Mouse (Mus musculus) cerebellum, adult 2 months (tissue): Measurements from ENCODE around the gene Nkpd1.

Experiments
- CTCF ChIP-seq: fragments of 200-500 bp; IDR thresholded peaks from 2 replicates; pipeline ENCODE4 v1.5.1; 2011; ENCODE audit warnings: low read depth, mild to moderate bottlenecking, control low read depth, low read length, moderate library complexity, borderline replicate concordance; ENCODE audit not compliant: insufficient read depth
- POLR2A ChIP-seq: fragments of 200-500 bp; IDR thresholded peaks from 2 replicates; pipeline ENCODE4 v1.6.1; 2011; ENCODE audit warnings: low read length, control low read depth, borderline replicate concordance; ENCODE audit not compliant: insufficient read depth

DNA sequence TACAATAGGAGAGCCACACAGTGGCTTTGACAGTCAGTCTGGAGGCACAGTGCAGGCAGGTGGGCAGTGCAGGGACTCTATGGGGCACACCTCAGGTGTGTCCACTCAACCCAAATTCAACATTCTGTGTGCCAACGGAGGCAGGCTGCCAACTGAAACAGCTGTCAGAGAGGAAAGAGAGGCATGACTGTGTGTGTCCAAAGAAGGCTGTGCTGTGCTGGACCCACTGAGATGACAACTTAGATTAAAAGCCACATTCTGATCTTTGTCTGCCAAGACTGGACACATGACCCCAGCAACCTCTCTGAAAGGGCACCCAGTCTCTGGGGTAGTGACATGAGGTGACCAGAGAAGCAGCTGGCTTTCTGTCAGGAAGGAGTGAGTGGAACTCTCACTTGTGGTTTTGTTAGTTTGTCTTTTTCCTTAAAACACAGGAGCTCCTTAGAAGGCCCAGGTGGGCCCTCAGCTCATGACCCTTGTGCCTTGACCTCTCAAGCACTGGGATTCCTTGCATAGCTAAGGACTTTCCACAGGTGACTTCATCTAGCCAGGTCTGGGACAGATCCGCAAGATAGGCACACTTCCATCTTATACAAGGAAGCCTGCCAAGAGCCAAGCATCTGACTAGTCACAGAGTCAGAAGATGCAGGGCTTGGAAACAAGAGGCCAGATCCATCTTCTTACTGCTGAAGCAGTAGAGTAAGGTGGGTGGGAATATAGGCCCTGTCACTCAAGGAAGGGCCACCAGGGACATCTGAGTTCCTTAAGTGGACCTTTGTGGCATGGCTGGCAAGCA lies 23.3 kb downstream of the Nkpd1 start:
- TF ChIP-seq POLR2A = no peak
- no peak for TF ChIP-seq CTCF
